Mouse (Mus musculus): ENCODE measurements around the gene Kif1bp. TPM values are rescaled to one million over a fixed set of nuclear protein-coding genes. Genes with fewer than 3 reads are reported as not detected.
A peak's percentile ranks its signal among the peaks of the same experiment; 100 is the strongest.
"Not testable (repeated sequence)": the region's sequence is repeated elsewhere in the genome, so short reads cannot be mapped to it uniquely, and the experiment has no call there.

Gene Kif1bp
- polyA plus RNA-seq, 1 experiment, result 5.1 TPM

- Histone ChIP-seq H3K36me3 (replicated peaks; ENCODE audit: low read length) (peaks cover 38% of the 10 kb centered on the region), H3K4me3 (replicated peaks) (peak overlapping the region; percentile 91)
- TF ChIP-seq GATA1 (IDR thresholded peaks at IDR 0.05; ENCODE audit: borderline replicate concordance, low read length) (no peak), FLI1 (IDR thresholded peaks at IDR 0.05; ENCODE audit: low read length) (no peak)
These were observed 72.9 kb downstream of the Kif1bp start for GRCm38 (mm10) chr10:62505224-62505983.

GRCm38 (mm10) chr10:62503836-62504628 lies 74.2 kb downstream of the Kif1bp start:
- no peaks in the 10 kb centered on the region for H3K9me3 ChIP-seq
- no peaks in the 10 kb centered on the region for H3K27me3 ChIP-seq (replicated peaks)
- H3K4me1 ChIP-seq, result peaks cover 71% of the 10 kb centered on the region
- peaks cover 46% of the 10 kb centered on the region for H3K36me3 ChIP-seq (replicated peaks; ENCODE audit: low read length)
- peak overlapping the region; percentile 91 for H3K4me3 ChIP-seq (replicated peaks)
- TF ChIP-seq GATA1 (IDR thresholded peaks at IDR 0.05; ENCODE audit: borderline replicate concordance, low read length), result no peak
- TF ChIP-seq FLI1 (IDR thresholded peaks at IDR 0.05; ENCODE audit: low read length), result no peak

More at GRCm38 (mm10) chr10:62505224-62505983, 72.9 kb downstream of the Kif1bp start:
- peaks cover 70% of the 10 kb centered on the region for H3K4me1 ChIP-seq
- no peaks in the 10 kb centered on the region for H3K9me3 ChIP-seq
- H3K27me3 ChIP-seq (replicated peaks), result no peaks in the 10 kb centered on the region

- TF ChIP-seq GATA1 (IDR thresholded peaks at IDR 0.05; ENCODE audit: borderline replicate concordance, low read length) (no peak), FLI1 (IDR thresholded peaks at IDR 0.05; ENCODE audit: low read length) (no peak)
- H3K36me3 ChIP-seq (replicated peaks; ENCODE audit: low read length), result peaks cover 51% of the 10 kb centered on the region
- H3K4me1 ChIP-seq, result peaks cover 67% of the 10 kb centered on the region
- H3K27me3 ChIP-seq (replicated peaks), result no peaks in the 10 kb centered on the region
- H3K4me3 ChIP-seq (replicated peaks), result peak overlapping the region; percentile 91
- H3K9me3 ChIP-seq, result no peaks in the 10 kb centered on the region
These were observed 74.9 kb downstream of the Kif1bp start for GRCm38 (mm10) chr10:62503353-62503752.

- TF ChIP-seq GATA1 (IDR thresholded peaks at IDR 0.05; ENCODE audit: borderline replicate concordance, low read length) (no peak), FLI1 (IDR thresholded peaks at IDR 0.05; ENCODE audit: low read length) (no peak)
- Histone ChIP-seq H3K4me1 (peaks cover 66% of the 10 kb centered on the region), H3K4me3 (replicated peaks) (peak overlapping the region; percentile 81), H3K9me3 (no peaks in the 10 kb centered on the region), H3K27me3 (replicated peaks) (no peaks in the 10 kb centered on the region), H3K36me3 (replicated peaks; ENCODE audit: low read length) (peaks cover 64% of the 10 kb centered on the region)
These were observed 76.3 kb downstream of the Kif1bp start for GRCm38 (mm10) chr10:62501951-62502350.

- peak overlapping the region; percentile 86 for H3K4me3 ChIP-seq (replicated peaks)
- H3K27me3 ChIP-seq (replicated peaks), result no peaks in the 10 kb centered on the region
- no peaks in the 10 kb centered on the region for H3K9me3 ChIP-seq
- H3K36me3 ChIP-seq (replicated peaks; ENCODE audit: low read length), result peaks cover 72% of the 10 kb centered on the region
- TF ChIP-seq FLI1 (IDR thresholded peaks at IDR 0.05; ENCODE audit: low read length) (no peak), GATA1 (IDR thresholded peaks at IDR 0.05; ENCODE audit: borderline replicate concordance, low read length) (no peak)
- peaks cover 72% of the 10 kb centered on the region for H3K4me1 ChIP-seq
These were observed 77.2 kb downstream of the Kif1bp start for GRCm38 (mm10) chr10:62500916-62501615.

GRCm38 (mm10) chr10:62500088-62500915 lies 78.0 kb downstream of the Kif1bp start:
- Histone ChIP-seq H3K36me3 (replicated peaks; ENCODE audit: low read length) (peaks cover 78% of the 10 kb centered on the region), H3K9me3 (no peaks in the 10 kb centered on the region), H3K27me3 (replicated peaks) (no peaks in the 10 kb centered on the region), H3K4me1 (peaks cover 65% of the 10 kb centered on the region), H3K4me3 (replicated peaks) (peak overlapping the region; percentile 86)
- TF ChIP-seq GATA1 (IDR thresholded peaks at IDR 0.05; ENCODE audit: borderline replicate concordance, low read length), result no peak
- no peak for TF ChIP-seq FLI1 (IDR thresholded peaks at IDR 0.05; ENCODE audit: low read length)

- peaks cover 18% of the 10 kb centered on the region for H3K4me1 ChIP-seq
- H3K4me3 ChIP-seq (replicated peaks), result not testable (repeated sequence)
These were observed 86.6 kb downstream of the Kif1bp start for GRCm38 (mm10) chr10:62491681-62492080.

More at GRCm38 (mm10) chr10:62491681-62492080, 86.6 kb downstream of the Kif1bp start:
- H3K9me3 ChIP-seq; H3K27me3 ChIP-seq (replicated peaks): not testable (repeated sequence)
- H3K36me3 ChIP-seq (replicated peaks; ENCODE audit: low read length), result peaks cover 54% of the 10 kb centered on the region

Other genes starting within 250 kb of the Kif1bp start
- gene Hk1, start 198.5 kb downstream of the Kif1bp start, polyA plus RNA-seq (2012; ENCODE audit: insufficient read depth, low replicate concordance), result 509 and 816 TPM in 2 replicates
- not detected in 2 replicates for gene Hkdc1, start 156.0 kb downstream of the Kif1bp start, polyA plus RNA-seq (2012; ENCODE audit: insufficient read depth, low replicate concordance)
- gene 4930507D05Rik, start 129.0 kb downstream of the Kif1bp start, polyA plus RNA-seq (2012; ENCODE audit: insufficient read depth, low replicate concordance), result not detected in 2 replicates
- gene Supv3l1, start 128.7 kb downstream of the Kif1bp start, polyA plus RNA-seq (2012; ENCODE audit: insufficient read depth, low replicate concordance), result 10.9 TPM in 2 replicates
- gene Vps26a, start 91.7 kb downstream of the Kif1bp start, polyA plus RNA-seq (2012; ENCODE audit: insufficient read depth, low replicate concordance), result 1.1 and 8.9 TPM in 2 replicates
- 95.0 and 696 TPM in 2 replicates for gene Srgn, start 51.0 kb downstream of the Kif1bp start, polyA plus RNA-seq (2012; ENCODE audit: insufficient read depth, low replicate concordance)
- gene Ddx21, start 23.8 kb upstream of the Kif1bp start, polyA plus RNA-seq (2012; ENCODE audit: insufficient read depth, low replicate concordance), result 5.4 and 39.8 TPM in 2 replicates
- gene Ddx50, start 72.8 kb upstream of the Kif1bp start, polyA plus RNA-seq (2012; ENCODE audit: insufficient read depth, low replicate concordance), result 6.6 and 107 TPM in 2 replicates
- gene Stox1, start 147.7 kb upstream of the Kif1bp start, polyA plus RNA-seq (2012; ENCODE audit: insufficient read depth, low replicate concordance), result not detected in 2 replicates
- gene Ccar1, start 213.8 kb upstream of the Kif1bp start, polyA plus RNA-seq (2012; ENCODE audit: insufficient read depth, low replicate concordance), result 3.0 and 13.4 TPM in 2 replicates